Mouse (Mus musculus): ENCODE results near the gene Fnip2. TPM values are rescaled to one million over a fixed set of nuclear protein-coding genes. Genes with fewer than 3 reads are reported as not detected.

Gene Fnip2
- polyA plus RNA-seq, 2 experiments: 4.1 to 7.5 TPM

- Histone ChIP-seq H3K9ac (ENCODE audit: low read depth, low read length, severe bottlenecking) (no peak overlapping the region), H3K27me3 (ENCODE audit: control insufficient read depth, insufficient read depth, low read length) (no peaks in the 10 kb centered on the region), H3K4me3 (replicated peaks; ENCODE audit: low read length) (no peak overlapping the region), H3K9me3 (ENCODE audit: control insufficient read depth, low read length) (no peaks in the 10 kb centered on the region), H3K36me3 (ENCODE audit: control insufficient read depth, insufficient read depth, low read length) (no peaks in the 10 kb centered on the region), H3K4me2 (replicated peaks; ENCODE audit: low read depth, low read length, severe bottlenecking) (no peak overlapping the region), H3K4me1 (ENCODE audit: control insufficient read depth, insufficient read depth, low read length) (no peaks in the 10 kb centered on the region), H3K27ac (replicated peaks; ENCODE audit: low read depth, low read length) (no peak overlapping the region)
- TF ChIP-seq POLR2A (IDR thresholded peaks at IDR 0.05; ENCODE audit: borderline replicate concordance, extremely low read depth, insufficient read depth, insufficient read length): no peak
- ATAC-seq (ENCODE audit: low FRiP score, low read depth) (no peak; the same call in 1 of the 2 replicates), DNase-seq (ENCODE audit: low spot score) (no peak)
- WGBS: 36% methylated on average over 6 of the region's 6 CpGs
Observed at GRCm38 (mm10) chr3:79542585-79542984, 25.0 kb downstream of the Fnip2 start.

GRCm38 (mm10) chr3:79539656-79540055, 27.9 kb downstream of the Fnip2 start:
- H3K27me3 ChIP-seq (ENCODE audit: control insufficient read depth, insufficient read depth, low read length): no peaks in the 10 kb centered on the region
- no peak overlapping the region for H3K4me3 ChIP-seq (replicated peaks; ENCODE audit: low read length)
- H3K9ac ChIP-seq (ENCODE audit: low read depth, low read length, severe bottlenecking): no peak overlapping the region
- no peak overlapping the region for H3K4me2 ChIP-seq (replicated peaks; ENCODE audit: low read depth, low read length, severe bottlenecking)
- H3K9me3 ChIP-seq (ENCODE audit: control insufficient read depth, low read length): no peaks in the 10 kb centered on the region
- no peak overlapping the region for H3K27ac ChIP-seq (replicated peaks; ENCODE audit: low read depth, low read length)
- TF ChIP-seq POLR2A (IDR thresholded peaks at IDR 0.05; ENCODE audit: borderline replicate concordance, extremely low read depth, insufficient read depth, insufficient read length): no peak
- DNase-seq (ENCODE audit: low spot score) (no peak), ATAC-seq (ENCODE audit: low FRiP score, low read depth) (no peak)
- H3K36me3 ChIP-seq (ENCODE audit: control insufficient read depth, insufficient read depth, low read length): no peaks in the 10 kb centered on the region
- no peaks in the 10 kb centered on the region for H3K4me1 ChIP-seq (ENCODE audit: control insufficient read depth, insufficient read depth, low read length)

- Histone ChIP-seq H3K27ac (replicated peaks; ENCODE audit: low read depth, low read length) (no peak overlapping the region), H3K9ac (ENCODE audit: low read depth, low read length, severe bottlenecking) (no peak overlapping the region), H3K4me3 (replicated peaks; ENCODE audit: low read length) (no peak overlapping the region), H3K27me3 (ENCODE audit: control insufficient read depth, insufficient read depth, low read length) (no peaks in the 10 kb centered on the region), H3K9me3 (ENCODE audit: control insufficient read depth, low read length) (no peaks in the 10 kb centered on the region), H3K36me3 (ENCODE audit: control insufficient read depth, insufficient read depth, low read length) (no peaks in the 10 kb centered on the region), H3K4me2 (replicated peaks; ENCODE audit: low read depth, low read length, severe bottlenecking) (no peak overlapping the region), H3K4me1 (ENCODE audit: control insufficient read depth, insufficient read depth, low read length) (no peaks in the 10 kb centered on the region)
- ATAC-seq (ENCODE audit: low FRiP score, low read depth): no peak
- 86% methylated on average over 3 of the region's 3 CpGs for WGBS
- no peak for TF ChIP-seq POLR2A (IDR thresholded peaks at IDR 0.05; ENCODE audit: borderline replicate concordance, extremely low read depth, insufficient read depth, insufficient read length)
- no peak for DNase-seq (ENCODE audit: low spot score)
Observed at GRCm38 (mm10) chr3:79539124-79539523, 28.5 kb downstream of the Fnip2 start.

GRCm38 (mm10) chr3:79538342-79538741, 29.3 kb downstream of the Fnip2 start:
- Histone ChIP-seq H3K9me3 (ENCODE audit: control insufficient read depth, low read length) (no peaks in the 10 kb centered on the region), H3K4me1 (ENCODE audit: control insufficient read depth, insufficient read depth, low read length) (no peaks in the 10 kb centered on the region), H3K27ac (replicated peaks; ENCODE audit: low read depth, low read length) (no peak overlapping the region), H3K4me3 (replicated peaks; ENCODE audit: low read length) (no peak overlapping the region), H3K27me3 (ENCODE audit: control insufficient read depth, insufficient read depth, low read length) (no peaks in the 10 kb centered on the region), H3K4me2 (replicated peaks; ENCODE audit: low read depth, low read length, severe bottlenecking) (no peak overlapping the region), H3K9ac (ENCODE audit: low read depth, low read length, severe bottlenecking) (no peak overlapping the region), H3K36me3 (ENCODE audit: control insufficient read depth, insufficient read depth, low read length) (no peaks in the 10 kb centered on the region)
- 93% methylated on average over 3 of the region's 3 CpGs for WGBS
- DNase-seq (ENCODE audit: low spot score) (no peak), ATAC-seq (ENCODE audit: low FRiP score, low read depth) (no peak)
- TF ChIP-seq POLR2A (IDR thresholded peaks at IDR 0.05; ENCODE audit: borderline replicate concordance, extremely low read depth, insufficient read depth, insufficient read length): no peak

GRCm38 (mm10) chr3:79537626-79538203, 29.9 kb downstream of the Fnip2 start:
- no peak for ATAC-seq (ENCODE audit: low FRiP score, low read depth)
- no peak for DNase-seq (ENCODE audit: low spot score)

GRCm38 (mm10) chr3:79537023-79537422, 30.6 kb downstream of the Fnip2 start:
- H3K4me2 ChIP-seq (replicated peaks; ENCODE audit: low read depth, low read length, severe bottlenecking): no peak overlapping the region
- H3K36me3 ChIP-seq (ENCODE audit: control insufficient read depth, insufficient read depth, low read length): no peaks in the 10 kb centered on the region
- H3K4me1 ChIP-seq (ENCODE audit: control insufficient read depth, insufficient read depth, low read length): no peaks in the 10 kb centered on the region; the same call in 1 of the 2 replicates
- no peak overlapping the region for H3K27ac ChIP-seq (replicated peaks; ENCODE audit: low read depth, low read length)
- DNase-seq (ENCODE audit: low spot score): no peak
- no peak for ATAC-seq (ENCODE audit: low FRiP score, low read depth)
- no peak for TF ChIP-seq POLR2A (IDR thresholded peaks at IDR 0.05; ENCODE audit: borderline replicate concordance, extremely low read depth, insufficient read depth, insufficient read length)
- H3K9me3 ChIP-seq (ENCODE audit: control insufficient read depth, low read length): no peaks in the 10 kb centered on the region
- no peak overlapping the region for H3K4me3 ChIP-seq (replicated peaks; ENCODE audit: low read length)
- H3K9ac ChIP-seq (ENCODE audit: low read depth, low read length, severe bottlenecking): no peak overlapping the region
- WGBS: 84% methylated on average over 7 of the region's 7 CpGs
- H3K27me3 ChIP-seq (ENCODE audit: control insufficient read depth, insufficient read depth, low read length): no peaks in the 10 kb centered on the region

More at GRCm38 (mm10) chr3:79537626-79538203, 29.9 kb downstream of the Fnip2 start:
- Histone ChIP-seq H3K4me3 (replicated peaks; ENCODE audit: low read length) (no peak overlapping the region), H3K4me2 (replicated peaks; ENCODE audit: low read depth, low read length, severe bottlenecking) (no peak overlapping the region), H3K27me3 (ENCODE audit: control insufficient read depth, insufficient read depth, low read length) (no peaks in the 10 kb centered on the region), H3K9me3 (ENCODE audit: control insufficient read depth, low read length) (no peaks in the 10 kb centered on the region), H3K9ac (ENCODE audit: low read depth, low read length, severe bottlenecking) (no peak overlapping the region), H3K27ac (replicated peaks; ENCODE audit: low read depth, low read length) (no peak overlapping the region), H3K36me3 (ENCODE audit: control insufficient read depth, insufficient read depth, low read length) (no peaks in the 10 kb centered on the region), H3K4me1 (ENCODE audit: control insufficient read depth, insufficient read depth, low read length) (no peaks in the 10 kb centered on the region)
- TF ChIP-seq POLR2A (IDR thresholded peaks at IDR 0.05; ENCODE audit: borderline replicate concordance, extremely low read depth, insufficient read depth, insufficient read length): no peak
- 72% methylated on average over 3 of the region's 3 CpGs for WGBS

All from limb, embryonic 14.5 days (tissue).